Mouse (Mus musculus) stomach, embryonic 15.5 days (tissue): ENCODE data around the gene Zdhhc5. TPM values are rescaled to one million over a fixed set of nuclear protein-coding genes. Genes with fewer than 3 reads are reported as not detected.

Experiments used
- ATAC-seq: fragments of 200-750 bp; cut with Nextera tagmentation; 2 replicates; pipeline ENCODE4 v1.8.0; 2017; ENCODE audit warnings: low read depth, moderate number of reproducible peaks, moderate TSS enrichment; ENCODE audit not compliant: insufficient read depth, low FRiP score
- H3K27ac ChIP-seq: fragments of 300-500 bp; sonication (generic); 2 replicates; pipeline ENCODE4 v1.5.1; 2015; ENCODE audit warnings: mild to moderate bottlenecking, inconsistent platforms
- H3K27me3 ChIP-seq: fragments of 300-500 bp; sonication (generic); replicated peaks from 2 replicates; pipeline ENCODE4 v1.6.1; 2015; ENCODE audit warnings: inconsistent platforms
- H3K36me3 ChIP-seq: fragments of 300-500 bp; sonication (generic); 2 replicates; pipeline ENCODE4 v1.6.1; 2015; ENCODE audit warnings: inconsistent platforms
- H3K4me1 ChIP-seq: fragments of 300-500 bp; sonication (generic); 2 replicates; pipeline ENCODE4 v1.6.1; 2015; ENCODE audit warnings: inconsistent platforms
- H3K4me2 ChIP-seq: fragments of 300-500 bp; sonication (generic); 2 replicates; pipeline ENCODE4 v1.6.1; 2015; ENCODE audit warnings: mild to moderate bottlenecking, inconsistent platforms
- H3K4me3 ChIP-seq: fragments of 300-500 bp; sonication (generic); replicated peaks from 2 replicates; pipeline ENCODE4 v1.5.1; 2015; ENCODE audit warnings: inconsistent platforms
- H3K9ac ChIP-seq: fragments of 300-500 bp; sonication (generic); 2 replicates; pipeline ENCODE4 v1.6.1; 2015; ENCODE audit warnings: inconsistent platforms
- H3K9me3 ChIP-seq: fragments of 300-500 bp; sonication (generic); 2 replicates; pipeline ENCODE4 v1.6.1; 2016; ENCODE audit warnings: inconsistent platforms
- WGBS: fragments of 180-500 bp; shearing (Covaris S2); methylation state at CpG from one replicate; pipeline ENCODE4 v1.1.7; 2015; 5-methylcytosine and 5-hydroxymethylcytosine counted together
- polyA plus RNA-seq: library from polyadenylated mRNA; unstranded; fragments of >200 nt; fragmentation: Nextera tagmentation; extraction: Ambion mirVana; gene quantifications from 2 replicates; pipeline ENCODE4 v1.2.1, GENCODE M21; 2015

The Zdhhc5 gene
- polyA plus RNA-seq, 1 experiment from 2014 or later, result 28.5 TPM

DNA sequence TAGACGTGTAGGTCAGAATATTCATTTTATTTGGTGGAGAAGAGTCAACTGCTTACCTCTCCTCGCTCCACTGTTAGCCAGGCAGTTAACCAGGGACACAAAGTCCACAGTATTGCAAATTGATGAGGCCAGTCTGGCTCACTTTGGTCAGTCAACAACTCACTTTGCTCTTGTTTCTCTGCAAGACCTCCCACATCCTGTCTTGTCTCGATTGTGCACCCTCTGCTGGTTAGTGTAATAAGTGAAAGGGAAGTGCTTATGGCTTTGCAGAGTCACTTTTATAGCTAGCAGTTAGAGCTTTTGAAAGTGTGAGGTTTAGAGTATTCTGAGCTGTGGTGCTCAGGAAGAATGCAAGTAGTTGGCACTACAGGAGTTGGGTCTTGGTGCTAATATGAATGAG lies 54.7 kb downstream of the Zdhhc5 start:
- Histone ChIP-seq H3K27ac (no peak overlapping the region), H3K27me3 (no peaks in the 10 kb centered on the region), H3K4me2 (no peak overlapping the region), H3K9me3 (no peaks in the 10 kb centered on the region), H3K36me3 (no peaks in the 10 kb centered on the region), H3K9ac (no peak overlapping the region), H3K4me3 (no peak overlapping the region), H3K4me1 (no peaks in the 10 kb centered on the region)
- WGBS, result 57% methylated on average over 3 of the region's 3 CpGs
- ATAC-seq, result peak; percentile 58

DNA sequence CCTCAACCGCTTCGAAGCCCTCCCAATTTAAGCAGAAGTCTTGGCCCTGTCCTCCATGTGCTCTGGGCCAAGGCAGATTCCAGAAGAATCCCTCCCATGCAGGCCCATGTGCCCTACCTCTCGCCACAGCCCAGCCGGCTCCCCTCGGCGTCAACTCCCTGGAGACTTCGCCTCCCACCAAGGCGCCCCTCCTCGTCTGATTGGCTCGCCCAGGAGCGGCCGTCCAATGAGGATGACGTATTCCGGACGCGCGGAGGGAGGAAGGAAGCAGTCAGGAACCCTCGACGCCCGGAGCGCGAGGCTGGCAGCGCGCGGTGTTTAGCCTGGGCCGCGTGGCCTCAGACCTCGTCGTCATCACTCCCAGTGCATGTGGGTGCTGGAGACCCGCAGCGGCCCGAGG lies 56.2 kb downstream of the Zdhhc5 start, which contains the start of gene Btbd18:
Btbd18 (plus strand) TSS at position 274 of the 400 bp plus-strand sequence.
- no peaks in the 10 kb centered on the region for H3K4me1 ChIP-seq
- H3K4me2 ChIP-seq, result no peak within 1 kb of the TSS
- H3K27ac ChIP-seq, result no peak within 1 kb of the TSS
- no peak for ATAC-seq
- H3K9me3 ChIP-seq, result no peaks in the 10 kb centered on the region
- no peaks in the 10 kb centered on the region for H3K27me3 ChIP-seq
- no peaks in the 10 kb centered on the region for H3K36me3 ChIP-seq
- 90% methylated on average over 28 of the region's 32 CpGs for WGBS
- no peak within 1 kb of the TSS for H3K9ac ChIP-seq
- H3K4me3 ChIP-seq, result no peak within 1 kb of the TSS

DNA sequence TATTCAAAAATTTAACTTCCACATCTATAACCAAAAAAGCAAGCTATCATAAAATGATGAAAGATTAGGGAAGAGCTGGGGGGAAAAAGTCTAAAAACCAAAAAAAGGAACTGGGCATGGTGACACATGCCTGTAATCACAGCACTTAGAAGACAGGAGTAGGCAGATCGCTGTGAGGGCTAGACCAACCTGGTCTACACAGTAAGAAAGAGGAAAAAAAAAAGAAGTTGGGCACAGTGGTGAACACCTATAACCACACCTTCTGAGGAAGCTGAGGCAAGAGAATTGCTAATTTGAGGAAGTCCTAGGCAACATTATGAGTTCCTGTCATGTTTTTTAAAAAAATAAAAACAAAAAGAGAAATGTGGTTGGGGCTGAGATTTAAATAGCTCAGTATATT lies 59.1 kb downstream of the Zdhhc5 start:
- H3K27me3 ChIP-seq, result no peaks in the 10 kb centered on the region
- 64% methylated on average over 1 of the region's 1 CpGs for WGBS
- H3K4me3 ChIP-seq, result no peak overlapping the region
- H3K36me3 ChIP-seq, result no peaks in the 10 kb centered on the region
- no peaks in the 10 kb centered on the region for H3K4me1 ChIP-seq
- no peaks in the 10 kb centered on the region for H3K9me3 ChIP-seq
- no peak for ATAC-seq
- H3K9ac ChIP-seq, result no peak overlapping the region
- H3K4me2 ChIP-seq, result no peak overlapping the region
- H3K27ac ChIP-seq, result no peak overlapping the region

DNA sequence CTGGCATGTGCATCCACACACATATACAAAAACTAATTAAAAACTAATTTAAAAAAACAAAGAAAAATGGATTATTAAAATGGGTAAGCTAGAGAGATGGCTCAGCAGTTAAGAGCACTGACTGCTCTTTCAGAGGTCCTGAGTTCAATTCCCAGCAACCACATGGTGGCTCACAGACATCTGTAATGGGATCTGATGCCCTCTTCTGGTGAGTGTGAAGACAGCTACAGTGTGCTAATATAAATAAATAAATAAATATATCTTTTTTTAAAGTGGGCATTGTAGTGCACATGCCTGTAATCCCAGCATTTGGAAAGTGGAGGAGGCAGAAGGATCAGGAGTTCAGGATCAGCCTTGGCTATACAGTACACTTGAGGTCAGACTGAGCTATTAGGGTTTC lies 61.6 kb downstream of the Zdhhc5 start:
- H3K4me2 ChIP-seq, result no peak overlapping the region
- H3K27me3 ChIP-seq, result no peaks in the 10 kb centered on the region
- no peaks in the 10 kb centered on the region for H3K36me3 ChIP-seq
- no peaks in the 10 kb centered on the region for H3K9me3 ChIP-seq
- ATAC-seq, result no peak
- no peak overlapping the region for H3K9ac ChIP-seq
- H3K4me3 ChIP-seq, result no peak overlapping the region
- no peak overlapping the region for H3K27ac ChIP-seq
- H3K4me1 ChIP-seq, result no peaks in the 10 kb centered on the region

DNA sequence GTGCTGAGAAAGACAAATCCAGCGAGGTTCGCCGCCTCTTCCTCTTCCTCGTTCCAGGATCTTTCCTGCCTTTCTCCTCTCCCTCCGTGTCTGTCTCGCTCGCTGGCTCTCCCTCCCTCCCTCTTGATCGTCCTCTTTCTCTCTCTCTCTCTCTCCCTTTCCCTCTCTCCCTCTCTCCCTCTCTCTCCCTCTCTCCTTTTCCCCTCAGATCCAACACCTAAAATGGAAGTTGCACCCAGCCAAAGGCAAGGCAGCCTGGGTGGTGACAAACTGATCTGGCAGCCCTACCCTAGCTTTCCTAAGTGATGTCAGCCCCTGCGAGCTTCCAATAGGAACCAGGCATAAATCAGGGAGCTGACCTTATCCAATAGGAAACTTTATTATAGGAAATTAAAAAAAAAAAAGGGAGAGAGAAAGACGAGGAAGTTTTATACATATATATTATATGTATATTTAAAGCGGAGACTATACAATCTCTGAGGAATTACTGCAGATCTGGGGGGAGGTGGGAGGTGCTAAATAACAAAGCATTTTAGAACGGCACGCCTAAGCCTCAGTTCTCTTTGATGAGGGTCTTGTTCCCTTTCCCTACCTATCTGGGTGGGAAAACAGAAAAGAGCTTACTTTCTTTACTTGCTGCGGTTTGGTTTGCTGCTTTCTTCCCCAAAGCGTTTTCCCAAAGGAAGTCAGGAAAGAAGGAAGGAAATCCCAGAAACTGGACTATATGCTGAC lies 64.3 kb downstream of the Zdhhc5 start, which contains the start of gene Ctnnd1:
Ctnnd1 (minus strand) TSS at position 302 of the 732 bp plus-strand sequence.
- H3K9ac ChIP-seq, result peak within 1 kb of the TSS; percentile 69
- H3K27ac ChIP-seq, result peak within 1 kb of the TSS; percentile 99
- peak; percentile 99 for ATAC-seq
- no peaks in the 10 kb centered on the region for H3K36me3 ChIP-seq
- no peaks in the 10 kb centered on the region for H3K9me3 ChIP-seq
- WGBS, result under 1% methylated on average over 15 of the region's 15 CpGs
- H3K27me3 ChIP-seq, result no peaks in the 10 kb centered on the region
- H3K4me3 ChIP-seq, result peak within 1 kb of the TSS; percentile 63
- peaks cover 5% of the 10 kb centered on the region; the same call in 1 of the 2 replicates for H3K4me1 ChIP-seq
- H3K4me2 ChIP-seq, result peak within 1 kb of the TSS; percentile 55

DNA sequence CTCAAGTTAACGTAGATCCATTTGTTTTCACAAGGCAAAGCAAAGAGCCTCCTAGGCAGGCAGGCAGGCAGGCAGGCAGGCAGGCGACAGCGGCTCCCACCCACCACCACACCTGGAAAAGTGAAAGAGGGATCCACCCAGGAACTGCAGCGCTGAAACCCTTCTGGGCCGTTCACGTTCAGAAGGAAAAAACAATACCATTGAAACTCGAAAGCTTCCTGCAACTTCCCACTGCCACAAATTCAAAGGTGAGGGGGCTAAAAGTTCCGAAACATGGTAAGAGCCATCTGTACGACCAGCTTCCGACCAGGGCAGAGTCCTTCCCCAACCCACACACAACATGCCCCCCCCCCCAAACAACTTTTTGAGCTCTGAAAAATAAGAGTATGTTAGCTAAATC lies 65.3 kb downstream of the Zdhhc5 start:
- WGBS, result under 1% methylated on average over 10 of the region's 10 CpGs
- peak overlapping the region; percentile 50 for H3K4me2 ChIP-seq
- peak overlapping the region; percentile 69 for H3K9ac ChIP-seq
- no peak for ATAC-seq
- H3K4me3 ChIP-seq, result peak overlapping the region; percentile 63
- peaks cover 5% of the 10 kb centered on the region; the same call in 1 of the 2 replicates for H3K4me1 ChIP-seq
- peak overlapping the region; percentile 99 for H3K27ac ChIP-seq
- H3K9me3 ChIP-seq, result no peaks in the 10 kb centered on the region
- no peaks in the 10 kb centered on the region for H3K27me3 ChIP-seq
- no peaks in the 10 kb centered on the region for H3K36me3 ChIP-seq

DNA sequence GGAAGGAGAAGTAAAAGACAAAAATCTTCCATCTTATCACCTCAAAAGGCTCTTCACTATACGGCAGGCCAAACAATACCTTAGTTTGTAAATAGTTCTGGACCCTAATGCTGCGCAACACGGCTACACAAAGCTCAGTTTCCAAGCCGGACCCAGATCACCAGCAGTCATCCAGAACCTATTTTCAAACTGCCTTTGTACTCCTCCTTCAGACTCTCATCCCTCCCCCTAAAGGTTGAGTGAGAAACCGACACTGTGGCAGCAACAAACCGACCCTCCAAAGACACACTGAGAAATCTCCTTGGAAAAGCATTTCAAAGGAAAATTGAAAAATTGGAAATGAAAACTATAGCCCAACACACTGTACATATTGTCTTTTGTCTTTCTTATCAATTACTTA lies 66.6 kb downstream of the Zdhhc5 start:
- 18% methylated on average over 6 of the region's 6 CpGs for WGBS
- Histone ChIP-seq H3K36me3 (no peaks in the 10 kb centered on the region), H3K9ac (peak overlapping the region; percentile 10; the same call in 1 of the 2 replicates), H3K4me1 (peaks cover 5% of the 10 kb centered on the region; the same call in 1 of the 2 replicates), H3K9me3 (no peaks in the 10 kb centered on the region), H3K4me2 (peak overlapping the region; percentile 50), H3K27me3 (no peaks in the 10 kb centered on the region), H3K27ac (no peak overlapping the region), H3K4me3 (peak overlapping the region; percentile 41)
- no peak for ATAC-seq

DNA sequence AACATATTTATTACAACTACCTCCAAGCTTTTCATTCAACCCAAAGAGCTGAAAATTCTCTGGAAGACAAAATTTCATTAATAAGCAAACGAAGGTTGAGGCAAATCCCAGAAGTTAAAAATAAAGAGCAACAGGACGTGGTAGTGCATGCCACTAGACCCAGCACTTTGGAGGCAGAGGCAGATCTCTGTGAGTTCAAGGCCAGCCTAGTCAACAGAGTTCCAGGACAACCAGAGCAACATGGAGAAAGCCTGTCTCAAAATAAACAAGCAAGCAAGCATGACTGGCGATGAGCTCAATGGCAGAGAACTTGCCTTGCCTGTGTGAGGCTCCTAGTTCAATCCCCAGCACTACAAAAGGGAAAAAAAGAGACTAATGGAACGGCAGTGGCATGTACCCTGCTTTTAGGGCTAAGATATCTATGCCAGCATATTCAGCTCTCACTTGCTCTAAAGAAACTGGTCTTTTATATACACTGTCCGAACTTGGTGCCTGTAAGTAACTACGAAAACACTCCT lies 67.9 kb downstream of the Zdhhc5 start:
- no peak overlapping the region for H3K9ac ChIP-seq
- no peak for ATAC-seq

DNA sequence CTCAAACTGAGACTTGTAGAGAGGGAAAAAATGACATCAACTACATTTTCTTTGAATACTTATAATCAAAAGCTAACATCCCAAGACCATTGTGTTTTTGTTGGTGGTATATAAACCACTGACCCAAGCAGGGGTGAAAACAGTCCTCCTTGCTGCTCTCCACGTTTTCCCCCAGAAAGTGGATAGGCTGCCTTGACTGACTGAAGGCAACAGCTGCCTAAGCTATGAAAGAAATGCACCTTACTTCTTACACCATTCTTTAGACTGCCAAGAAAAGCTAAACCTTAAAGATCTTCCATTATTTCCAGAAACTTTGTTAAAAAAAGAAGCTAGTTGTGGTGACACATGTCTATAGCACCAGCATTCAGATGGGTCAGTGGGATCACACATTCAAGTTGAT lies 68.8 kb downstream of the Zdhhc5 start:
- no peak overlapping the region for H3K4me2 ChIP-seq
- 63% methylated on average over 1 of the region's 1 CpGs for WGBS
- no peak overlapping the region for H3K27ac ChIP-seq
- peaks cover 8% of the 10 kb centered on the region for H3K4me1 ChIP-seq
- H3K27me3 ChIP-seq, result no peaks in the 10 kb centered on the region
- H3K9ac ChIP-seq, result no peak overlapping the region
- ATAC-seq, result no peak
- no peak overlapping the region for H3K4me3 ChIP-seq
- no peaks in the 10 kb centered on the region for H3K9me3 ChIP-seq
- H3K36me3 ChIP-seq, result no peaks in the 10 kb centered on the region

More for the DNA sequence above, 67.9 kb downstream of the Zdhhc5 start:
- Histone ChIP-seq H3K4me1 (peaks cover 7% of the 10 kb centered on the region), H3K4me2 (peak overlapping the region; percentile 50), H3K36me3 (no peaks in the 10 kb centered on the region), H3K27me3 (no peaks in the 10 kb centered on the region), H3K27ac (no peak overlapping the region), H3K9me3 (no peaks in the 10 kb centered on the region), H3K4me3 (no peak overlapping the region; the same call in 1 of the 2 replicates)
- 84% methylated on average over 6 of the region's 6 CpGs for WGBS

DNA sequence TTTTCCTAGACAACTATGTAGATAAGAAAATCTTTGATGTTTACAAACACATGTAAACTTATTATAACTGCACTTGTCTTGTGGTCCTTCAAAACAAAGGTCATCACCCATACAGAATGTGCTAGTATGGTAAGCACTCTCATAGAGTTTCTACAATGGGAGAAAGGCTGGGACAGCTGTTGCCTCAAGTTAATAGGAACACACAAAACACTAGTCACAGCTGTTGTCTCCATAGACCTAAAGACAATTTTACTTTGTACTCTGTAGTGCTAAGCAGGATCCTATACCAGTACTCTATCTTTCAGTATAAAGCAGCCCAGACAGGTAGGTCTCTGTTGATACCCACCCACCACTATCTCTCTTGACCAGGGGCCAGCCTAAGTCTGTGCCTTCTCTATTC lies 74.1 kb downstream of the Zdhhc5 start:
- Histone ChIP-seq H3K27me3 (no peaks in the 10 kb centered on the region), H3K27ac (no peak overlapping the region), H3K4me2 (no peak overlapping the region), H3K9me3 (no peaks in the 10 kb centered on the region), H3K9ac (no peak overlapping the region), H3K36me3 (no peaks in the 10 kb centered on the region), H3K4me1 (peaks cover 34% of the 10 kb centered on the region), H3K4me3 (no peak overlapping the region)
- no peak for ATAC-seq

DNA sequence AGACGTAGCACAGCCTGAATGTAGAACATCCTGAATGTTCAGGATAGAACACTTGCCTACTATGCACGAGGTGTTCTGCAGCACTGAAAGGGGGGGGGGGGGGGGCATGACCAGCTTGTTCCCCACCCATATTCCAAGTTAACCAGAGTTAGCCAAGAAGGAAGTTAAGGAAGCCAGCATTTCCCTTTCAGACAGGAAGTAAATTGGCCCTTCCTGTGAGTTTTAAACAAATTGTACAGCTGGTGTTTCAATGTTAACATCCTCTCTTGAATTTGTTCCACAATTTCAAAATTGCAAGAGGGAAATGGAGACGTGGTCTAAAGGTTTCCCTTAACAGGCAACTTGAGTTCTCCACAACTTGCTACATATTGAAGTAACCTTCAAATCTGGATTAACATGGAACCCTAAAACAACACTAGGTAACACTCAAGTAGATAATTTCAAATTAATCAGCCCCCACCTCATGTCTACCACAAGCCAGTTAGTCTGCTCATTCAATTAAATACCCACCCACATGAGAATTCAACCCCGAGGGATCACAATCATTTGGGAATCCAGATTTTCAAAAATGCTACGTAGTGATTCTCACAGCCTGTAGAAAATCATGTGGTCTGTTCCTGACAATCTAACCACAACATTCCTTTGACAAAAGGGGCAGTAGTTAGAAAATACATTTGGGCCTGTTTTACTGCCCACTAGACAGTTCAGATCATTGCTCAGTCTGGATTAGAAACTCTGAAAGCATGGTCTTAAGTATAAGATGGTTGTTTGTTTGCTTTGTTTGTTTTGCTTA lies 76.4 kb downstream of the Zdhhc5 start:
- WGBS, result 36% methylated on average over 5 of the region's 5 CpGs
- Histone ChIP-seq H3K4me1 (peaks cover 38% of the 10 kb centered on the region), H3K9ac (no peak overlapping the region), H3K27ac (peak overlapping the region; percentile 92), H3K4me2 (peak overlapping the region; percentile 52; the same call in 1 of the 2 replicates), H3K27me3 (no peaks in the 10 kb centered on the region), H3K36me3 (no peaks in the 10 kb centered on the region), H3K4me3 (no peak overlapping the region), H3K9me3 (no peaks in the 10 kb centered on the region)
- ATAC-seq, result no peak
